Mouse (Mus musculus) CD4-positive, CD25-positive, alpha-beta regulatory T cell (primary cell): ENCODE data around the gene Trpv6. TPM values are rescaled to one million over a fixed set of nuclear protein-coding genes. Genes with fewer than 3 reads are reported as not detected.

Experiments
- polyA plus RNA-seq: library from polyadenylated mRNA; unstranded; fragments of 100-300 nt; shearing (Covaris generic); gene quantifications from one replicate; pipeline ENCODE4 v1.2.1, GENCODE M21; 2017

Trpv6 gene
- 1.2 TPM for polyA plus RNA-seq

DNA sequence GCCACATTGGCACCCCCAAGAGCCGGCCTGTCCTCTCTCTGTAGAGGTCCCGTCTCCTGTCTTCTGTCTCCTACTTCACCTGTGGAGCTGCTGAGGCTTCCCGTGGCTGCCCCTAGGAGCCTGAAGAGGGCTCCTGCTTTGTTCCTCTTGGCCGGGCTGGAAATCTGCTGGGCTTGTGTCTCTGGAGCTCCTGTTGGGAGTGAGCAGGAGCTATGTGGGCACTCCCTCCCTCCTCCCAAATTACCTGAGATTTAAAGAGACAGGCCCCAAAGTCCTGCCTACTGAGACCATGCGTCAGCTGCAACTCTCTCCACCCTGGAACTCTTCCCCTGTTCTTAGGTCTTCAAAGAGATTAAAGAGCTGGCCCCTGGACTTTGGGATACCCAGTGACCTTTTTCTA, at the start of gene Trpv6:
Gene Trpv6 (minus strand): TSS at position 228 of the 400 bp plus-strand sequence.

DNA sequence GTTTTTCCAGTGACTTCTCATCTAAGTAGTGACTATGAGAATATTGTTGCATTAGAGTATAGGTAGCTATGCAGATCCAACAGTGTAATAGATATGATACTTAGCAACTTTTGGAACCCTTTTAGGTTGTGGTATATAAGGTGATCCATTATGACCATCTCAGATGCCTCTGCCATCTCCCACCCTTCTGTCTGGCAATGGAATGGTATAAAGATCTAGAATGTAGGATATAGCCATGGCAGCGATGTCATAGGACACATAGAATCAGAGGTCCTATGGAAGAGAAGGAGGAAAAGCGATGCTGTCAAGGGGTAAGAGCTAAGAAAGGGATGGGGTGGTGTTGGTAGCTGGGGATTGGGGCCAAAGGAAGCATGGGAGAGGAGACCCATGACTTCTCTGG, 47.9 kb upstream of the Trpv6 start, which contains the start of gene Llcfc1:
Gene Llcfc1 (plus strand): TSS at position 301 of the 400 bp plus-strand sequence.

DNA sequence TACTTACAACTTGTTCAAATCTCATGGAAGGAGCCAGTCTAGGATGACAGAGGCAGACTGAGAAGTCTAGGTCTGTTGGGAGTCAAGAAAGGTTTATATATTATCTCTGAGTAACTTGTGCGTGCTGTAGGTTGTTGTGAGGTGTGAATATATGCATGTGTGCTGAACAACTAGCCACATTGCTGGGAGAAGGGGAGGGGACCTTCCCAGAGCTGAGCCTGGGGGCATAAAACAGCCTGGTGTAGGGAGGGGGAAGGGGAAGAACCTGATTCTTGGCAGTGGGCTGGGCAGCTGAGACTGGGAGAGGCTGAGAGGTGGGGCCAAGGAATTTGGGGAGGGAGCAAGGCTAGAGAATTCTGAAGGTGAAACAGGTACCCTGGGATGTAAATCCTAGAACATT, 44.5 kb upstream of the Trpv6 start, which contains the start of gene Trpv5:
Gene Trpv5 (minus strand): TSS at position 101 of the 400 bp plus-strand sequence.

DNA sequence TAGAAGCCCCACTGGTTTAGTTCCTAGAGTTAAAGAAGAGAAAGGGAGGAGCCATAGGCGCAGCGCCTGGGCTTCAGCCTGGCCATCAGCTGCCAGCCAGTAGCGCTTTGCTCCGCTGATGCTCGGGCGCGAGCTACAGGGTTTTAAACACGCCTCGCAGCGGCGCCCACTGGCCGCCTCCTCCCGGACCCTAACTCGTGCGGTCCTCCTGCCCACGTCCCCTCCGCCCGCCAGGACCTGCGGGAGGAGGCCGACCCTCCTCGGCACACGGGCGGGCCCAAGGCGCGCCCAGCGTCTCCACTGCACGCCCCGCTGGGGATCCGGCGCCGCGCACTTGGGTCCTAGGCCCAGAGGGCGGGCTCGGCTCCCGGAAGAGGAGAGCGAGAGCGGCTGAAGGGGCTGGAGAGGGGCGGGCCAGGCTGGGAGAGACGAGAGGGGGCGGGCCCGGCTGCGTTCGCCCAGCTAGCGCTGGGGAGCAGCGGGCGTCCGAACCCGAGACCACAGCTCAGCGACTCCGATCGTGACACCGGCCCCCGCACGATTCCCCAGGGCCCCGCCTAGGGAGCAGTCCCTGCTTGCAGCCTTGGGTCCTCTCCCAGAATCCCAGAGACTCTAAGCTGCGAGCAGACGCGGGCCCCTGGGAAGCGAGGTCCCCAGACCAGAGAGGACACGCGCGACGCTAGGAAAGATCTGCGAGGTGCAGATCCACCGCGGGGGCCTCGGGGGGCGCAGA, 31.0 kb downstream of the Trpv6 start, which contains the start of gene Ephb6:
Gene Ephb6 (plus strand): TSS at position 422 of the 733 bp plus-strand sequence.

Other genes with a start within 250 kb of the Trpv6 start
- gene Gm5771, start 244.0 kb downstream of the Trpv6 start, polyA plus RNA-seq = not detected
- not detected for gene Gm10334, start 190.3 kb downstream of the Trpv6 start, polyA plus RNA-seq
- gene Prss1, start 177.5 kb downstream of the Trpv6 start, polyA plus RNA-seq = not detected
- gene Prss2, start 114.6 kb downstream of the Trpv6 start, polyA plus RNA-seq = 2.6 TPM
- 63.9 TPM for gene Ephb6, start 30.9 kb downstream of the Trpv6 start, polyA plus RNA-seq
- not detected for gene Trpv5, start 44.4 kb upstream of the Trpv6 start, polyA plus RNA-seq
- not detected for gene Llcfc1, start 48.0 kb upstream of the Trpv6 start, polyA plus RNA-seq
- gene Kel, start 67.9 kb upstream of the Trpv6 start, polyA plus RNA-seq = not detected
- gene Olfr459, start 138.8 kb upstream of the Trpv6 start, polyA plus RNA-seq = not detected
- gene Pip, start 211.1 kb upstream of the Trpv6 start, polyA plus RNA-seq = 9.2 TPM
- gene Sval2, start 216.6 kb upstream of the Trpv6 start, polyA plus RNA-seq = not detected